Mouse (Mus musculus) lung, postnatal 14 days (tissue): ENCODE measurements at regions not wholly inside any gene's neighbourhood (a gene's known extent, or its start where the extent isn't known, plus 50 kb on each side); places are given as distances from the start of the nearest gene placed in this dataset.

Experiments used
- DNase-seq: peaks from one replicate; pipeline ENCODE4 v3.0.0; 2021

DNA sequence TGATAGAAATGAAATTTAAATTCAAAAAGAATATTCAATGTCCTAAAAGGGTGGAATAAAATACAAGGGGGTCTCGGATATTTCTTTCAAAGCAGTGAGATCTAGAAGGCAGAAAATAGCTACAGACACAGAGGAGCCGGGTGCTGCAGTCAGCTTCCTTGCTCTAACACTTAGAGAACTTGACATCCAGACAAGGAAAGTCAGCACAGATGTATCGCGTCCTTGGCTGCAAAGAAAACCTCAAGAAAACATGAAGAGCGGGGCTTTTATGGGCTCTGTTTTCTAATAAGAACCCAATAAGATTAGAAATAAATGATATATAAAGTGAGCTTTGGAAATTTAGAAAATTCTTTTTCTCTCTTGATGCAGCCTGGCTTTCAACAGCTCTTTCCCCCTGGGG, 53.1 kb upstream of the Glis3 start:
- DNase-seq = no peak

DNA sequence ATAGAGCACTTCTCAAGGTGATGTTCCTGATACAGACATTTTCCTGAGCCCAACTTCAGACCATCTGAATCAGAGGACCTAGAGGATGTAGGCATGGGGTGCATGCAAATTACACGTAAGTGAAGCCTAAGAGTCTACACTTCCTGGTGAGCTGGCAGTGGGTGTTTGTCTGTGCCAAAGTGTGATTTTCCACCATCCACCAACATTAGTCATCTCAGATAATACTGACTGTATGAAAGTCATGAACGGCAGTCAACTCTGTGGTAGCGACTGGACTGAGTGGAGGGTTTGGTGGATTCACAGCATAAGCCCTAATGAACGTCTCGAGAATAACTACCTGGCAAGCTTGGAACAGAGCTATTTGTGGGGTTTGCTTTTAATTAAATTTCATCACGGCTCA, 53.9 kb upstream of the Glis3 start:
- DNase-seq = no peak

DNA sequence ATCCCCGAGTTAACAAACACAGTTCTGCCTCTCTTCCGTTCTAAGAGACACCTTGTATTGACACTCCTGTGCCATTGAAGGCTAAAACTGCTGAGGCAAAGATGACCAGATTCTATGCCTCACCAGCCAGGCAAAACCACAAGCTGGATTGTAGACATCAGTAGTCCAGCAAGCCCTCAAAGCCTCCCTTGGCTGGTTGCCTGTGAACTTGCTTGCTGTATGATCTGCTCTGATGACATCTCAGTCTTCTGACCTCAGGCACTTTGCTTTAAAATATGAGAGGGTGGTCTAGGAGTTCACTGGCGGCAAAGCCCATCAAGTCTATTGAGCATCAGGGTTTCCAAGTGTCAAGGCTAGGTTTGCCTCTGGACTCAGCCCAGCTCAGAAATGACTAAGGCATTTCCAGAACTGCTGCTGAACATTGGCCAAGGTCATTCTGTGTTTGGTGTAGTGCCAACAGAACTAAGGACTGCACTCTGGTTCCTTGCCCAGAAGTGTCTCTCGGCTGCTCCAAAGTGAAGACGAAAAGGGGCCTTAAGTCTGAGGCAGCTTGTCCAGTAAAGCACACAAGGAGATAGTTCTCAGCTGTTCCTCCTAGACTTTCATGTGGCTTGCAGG, 63.4 kb upstream of the Glis3 start:
- DNase-seq = peak; percentile 73

DNA sequence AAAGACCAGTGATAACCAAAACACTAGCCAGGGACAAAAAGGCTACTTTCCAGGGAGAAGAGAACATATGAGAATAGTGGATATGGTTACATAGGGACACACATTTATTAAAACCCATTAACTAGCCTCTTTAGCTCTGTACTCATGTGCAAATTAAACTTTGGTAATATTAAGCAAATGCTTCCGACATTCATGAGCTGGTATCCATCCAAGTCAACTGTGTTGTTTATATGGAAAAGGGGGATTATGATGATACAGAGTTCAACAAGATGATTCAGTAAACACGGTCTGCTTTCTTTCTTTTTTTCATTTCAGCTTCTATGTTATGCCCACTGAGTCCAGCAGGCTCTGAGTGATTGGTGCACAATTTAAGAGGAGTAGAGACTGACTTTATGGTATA, 65.2 kb upstream of the Glis3 start:
- no peak for DNase-seq

DNA sequence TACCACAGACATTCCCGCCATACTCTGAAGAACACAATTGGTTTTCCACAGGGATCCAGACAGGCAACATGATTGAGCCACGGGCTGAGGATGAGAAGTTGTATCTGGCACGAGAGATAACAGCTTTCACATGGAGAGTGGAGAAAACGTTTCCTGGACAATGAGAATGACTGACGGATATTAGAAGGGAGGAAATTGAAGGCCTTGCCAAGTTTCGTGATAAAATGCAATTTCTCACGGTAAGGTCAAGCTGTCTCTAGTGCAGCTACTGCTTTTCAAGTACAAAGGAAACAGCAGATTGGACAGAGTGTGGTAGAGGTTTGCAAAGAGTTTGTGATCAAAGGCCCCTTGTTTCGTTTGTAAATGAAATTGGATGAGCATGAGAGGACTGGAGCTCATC, 65.7 kb upstream of the Glis3 start:
- DNase-seq = no peak

DNA sequence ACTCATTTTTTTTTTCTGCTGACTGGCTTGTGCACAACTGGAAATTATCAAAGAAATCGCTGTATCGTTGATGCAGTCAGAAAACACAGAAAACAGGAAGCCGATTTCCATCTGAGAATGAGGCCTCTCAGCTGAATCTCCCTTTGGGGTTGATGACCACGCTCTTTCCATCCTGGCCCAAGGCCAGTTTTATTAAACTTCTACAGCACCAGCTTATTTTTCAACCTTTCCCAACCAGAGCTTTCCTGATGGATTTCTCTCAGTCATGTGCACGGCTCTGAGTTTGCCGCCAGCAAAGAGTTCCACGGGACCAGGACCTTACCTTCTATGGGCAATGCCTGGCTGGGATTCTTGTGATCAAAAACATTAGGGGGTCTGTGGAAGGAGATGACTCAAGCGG, 71.2 kb upstream of the Glis3 start:
- no peak for DNase-seq

DNA sequence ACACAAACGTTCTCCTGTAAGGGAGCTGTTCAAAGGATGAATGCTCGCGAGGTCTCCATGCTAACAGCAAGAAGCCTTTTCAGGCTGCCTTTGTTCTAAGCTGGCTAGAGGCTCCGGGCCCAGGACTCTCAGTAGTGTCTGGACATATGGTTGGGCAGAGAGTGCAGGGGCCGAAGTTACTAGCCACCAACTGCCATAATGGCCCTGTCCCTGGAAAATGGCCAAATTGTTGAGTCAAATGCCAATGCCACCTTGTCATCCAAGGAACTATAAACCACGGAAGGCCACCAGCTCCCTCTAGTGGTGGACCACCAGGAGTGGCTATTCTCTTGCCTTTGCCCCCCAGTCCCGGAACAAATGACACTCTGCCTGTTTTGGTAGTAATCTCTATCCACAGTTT, 76.0 kb upstream of the Slc1a1 start:
- peak; percentile 70 for DNase-seq

DNA sequence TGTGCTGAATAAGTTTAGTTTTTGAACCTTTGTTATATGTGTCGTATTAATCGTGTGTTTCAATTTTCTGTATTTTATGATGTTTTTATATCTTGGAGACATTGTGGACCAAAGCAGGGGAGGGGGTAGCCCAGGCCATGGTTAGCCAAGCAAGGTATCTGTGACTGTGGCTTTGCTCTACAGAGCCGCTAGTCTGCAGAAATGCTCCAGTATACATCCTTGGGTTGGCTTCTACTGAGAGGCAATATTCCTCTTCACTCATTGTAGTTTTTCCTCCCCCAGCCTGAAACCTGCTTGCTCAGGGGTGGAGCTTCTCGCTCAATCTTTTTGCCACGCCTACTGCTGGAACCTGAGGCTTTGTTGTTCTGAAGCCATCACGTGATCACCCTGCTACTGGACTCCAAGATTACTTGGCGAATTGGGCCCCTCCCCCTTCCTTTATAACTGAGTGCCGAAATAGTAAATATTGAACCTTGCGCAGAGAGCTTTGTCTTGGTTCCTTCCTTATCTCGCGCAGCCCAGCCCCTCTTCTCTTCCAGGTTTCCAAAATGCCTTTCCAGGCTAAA, 70.0 kb upstream of the Slc1a1 start:
- no peak for DNase-seq

DNA sequence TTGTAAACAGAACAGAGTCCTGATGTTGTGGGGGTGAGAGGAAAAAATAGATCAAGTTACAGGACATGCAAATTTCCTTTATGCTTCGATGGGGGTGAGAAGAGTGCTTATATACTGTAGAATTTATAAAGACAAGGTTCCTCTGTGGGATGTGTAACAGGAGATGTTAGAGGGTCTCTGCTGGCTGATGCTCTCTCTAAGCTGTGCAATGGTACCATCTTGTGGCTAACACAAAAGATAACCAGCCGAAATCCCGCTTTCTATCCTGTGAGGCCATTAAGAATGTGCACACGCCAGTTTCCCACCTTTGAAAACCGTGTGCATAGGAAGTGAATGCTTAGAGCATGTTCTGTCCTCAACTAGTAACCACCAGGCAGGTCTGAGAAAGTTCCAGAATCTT, 66.6 kb upstream of the Slc1a1 start:
- no peak for DNase-seq

DNA sequence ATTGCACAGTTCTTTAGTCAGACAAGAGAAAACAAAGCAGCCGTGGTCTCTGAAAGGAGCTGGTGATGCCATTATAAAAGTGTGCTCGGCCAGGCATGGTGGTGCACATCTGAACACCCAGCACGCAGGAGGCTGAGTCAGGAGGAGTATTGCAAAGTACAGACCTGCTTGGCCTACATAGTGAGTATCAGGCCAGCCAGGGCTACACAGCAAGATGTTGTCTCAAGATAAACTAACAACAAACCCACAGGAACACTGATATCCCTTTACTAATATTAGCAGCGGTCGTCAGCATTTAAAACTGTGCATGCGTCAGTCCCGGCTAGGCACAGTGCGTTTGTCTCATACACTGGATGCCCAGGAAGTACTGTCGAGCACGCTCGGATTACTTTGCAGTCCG, 64.4 kb upstream of the Slc1a1 start:
- DNase-seq = no peak

DNA sequence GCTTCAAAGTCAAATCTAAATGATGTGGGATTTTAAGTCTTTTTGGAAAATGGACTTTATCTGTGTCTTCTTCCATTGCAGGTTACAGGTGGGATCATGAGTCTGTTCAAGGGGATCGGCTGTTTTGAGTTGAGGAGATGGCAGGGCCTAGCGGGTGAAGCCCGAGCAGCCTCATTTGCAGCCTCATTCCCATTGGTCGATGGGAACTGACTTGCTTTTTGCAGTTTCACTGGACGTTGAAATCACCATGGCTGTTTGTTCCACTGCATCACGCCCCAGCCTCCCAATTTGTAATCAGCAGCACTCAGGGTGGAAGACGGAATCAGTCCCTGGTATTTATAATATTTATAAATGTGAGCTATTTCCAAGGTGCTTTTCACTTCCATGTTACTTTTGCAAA, 63.0 kb upstream of the Slc1a1 start:
- no peak for DNase-seq

DNA sequence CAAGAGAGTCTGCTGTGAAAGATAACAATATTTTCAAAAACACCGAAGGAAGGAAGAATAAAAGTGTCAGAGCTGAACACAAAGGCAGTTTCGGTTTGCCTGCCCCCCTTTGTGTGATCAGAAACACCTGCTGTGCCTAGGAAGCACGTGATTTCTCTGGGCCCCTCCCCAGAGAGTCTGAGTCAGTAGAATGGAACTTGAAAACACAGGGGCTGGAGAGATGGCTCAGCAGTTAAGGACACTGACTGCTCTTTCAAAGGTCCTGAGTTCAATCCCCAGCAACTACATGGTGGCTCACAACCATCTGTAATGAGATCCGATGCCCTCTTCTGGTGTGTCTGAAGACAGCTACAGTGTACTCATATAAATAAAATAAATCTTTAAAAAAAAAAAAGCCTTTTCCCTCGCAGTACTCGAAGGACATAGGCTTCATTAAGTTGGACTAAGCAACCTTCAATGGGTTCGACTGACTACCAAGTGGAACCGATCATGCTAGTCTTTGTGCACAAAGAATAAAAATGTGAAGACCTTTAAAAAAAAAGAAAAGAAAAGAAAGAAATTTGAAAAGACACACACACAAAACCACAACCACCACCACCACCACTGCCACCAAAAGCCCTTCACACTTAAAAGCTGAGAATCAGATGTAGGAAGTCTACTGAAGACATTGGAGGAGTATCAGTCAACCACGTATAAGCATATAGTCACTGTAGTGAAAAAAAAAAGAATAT, 61.8 kb upstream of the Slc1a1 start:
- DNase-seq = no peak

DNA sequence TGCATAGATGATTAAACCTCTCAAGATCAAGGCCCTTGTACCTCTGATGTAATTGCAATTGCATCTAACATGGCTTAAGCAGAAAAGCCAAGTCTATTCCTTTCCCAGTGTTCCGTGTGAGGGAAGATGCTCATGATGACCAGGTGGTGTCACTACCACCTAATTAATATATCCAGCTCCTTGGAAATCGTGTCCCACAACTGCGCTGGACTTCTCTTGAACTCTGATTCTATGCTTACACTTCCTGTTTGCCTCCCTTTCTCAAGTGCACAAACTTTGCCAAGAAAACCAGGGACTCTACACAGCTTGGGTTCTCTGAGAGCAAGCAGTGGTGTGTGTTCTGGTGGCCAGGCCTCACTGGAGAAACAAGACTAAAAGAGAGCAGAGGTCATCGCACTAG, 58.0 kb upstream of the Slc1a1 start:
- DNase-seq = peak; percentile 6

DNA sequence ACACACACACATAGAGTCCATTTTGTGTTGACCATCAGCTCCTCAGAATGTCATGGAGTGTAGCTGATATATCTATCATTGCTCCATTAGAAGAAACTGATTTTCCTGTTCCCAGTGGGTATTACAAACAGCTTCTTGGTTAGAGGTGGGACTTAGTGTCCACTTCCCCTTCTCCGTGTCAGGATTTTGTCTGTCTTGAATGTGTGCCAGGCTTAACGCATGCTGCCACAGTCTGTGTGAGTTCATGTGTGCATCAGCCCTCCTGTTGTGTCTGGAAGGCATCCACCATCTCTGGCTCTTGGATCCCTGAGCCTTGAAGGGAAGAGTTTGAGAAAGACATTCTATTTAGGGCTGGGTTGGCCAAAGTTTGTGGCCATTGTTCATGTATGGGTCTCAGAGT, 57.2 kb upstream of the Slc1a1 start:
- DNase-seq = no peak

DNA sequence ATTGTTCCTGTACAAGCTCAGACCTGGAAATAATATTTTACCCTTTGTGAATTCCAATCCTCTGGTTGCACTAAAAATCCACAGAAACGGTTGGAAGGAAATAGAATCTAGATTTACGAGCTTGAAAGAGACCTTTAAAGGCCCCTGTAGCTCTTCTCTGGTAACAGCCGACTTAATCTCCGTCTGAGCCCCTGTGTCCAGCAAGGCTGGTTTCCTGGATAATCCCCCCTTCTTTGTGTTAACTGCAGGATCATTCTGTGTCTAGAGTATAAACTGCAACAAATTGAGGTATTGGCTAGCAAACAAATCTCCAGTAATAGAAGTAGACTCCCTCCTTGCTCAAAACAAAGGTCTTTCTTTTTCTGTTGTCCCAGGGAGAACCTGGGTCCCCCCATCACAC, 56.5 kb upstream of the Slc1a1 start:
- no peak for DNase-seq

DNA sequence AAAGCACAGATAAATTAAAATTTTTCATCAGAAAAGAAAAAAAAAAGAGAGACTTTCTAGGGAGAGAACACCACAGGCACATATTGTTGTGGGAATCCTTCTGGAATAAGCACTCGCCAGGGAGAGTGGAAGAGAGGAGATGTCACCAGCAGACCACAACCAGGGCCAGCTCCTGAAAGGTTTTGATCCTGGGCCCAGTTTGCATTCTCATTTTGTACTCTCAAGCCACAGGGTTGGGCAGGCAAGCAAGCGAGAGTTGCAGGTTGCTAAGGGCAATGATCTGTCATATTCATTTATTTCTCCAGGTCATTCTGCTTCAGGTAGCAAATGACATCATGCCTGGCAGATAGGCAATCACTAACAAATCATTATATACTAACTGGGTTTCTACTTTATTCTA, 52.9 kb upstream of the Slc1a1 start:
- no peak for DNase-seq
